Mouse (Mus musculus) gastrocnemius, postnatal 10 days (tissue): ENCODE data around the gene Uhrf1bp1. TPM values are rescaled to one million over a fixed set of nuclear protein-coding genes. Genes with fewer than 3 reads are reported as not detected.

Source experiments
- DNase-seq: peaks from one replicate; pipeline ENCODE4 v3.0.0; 2021; ENCODE audit warnings: mixed read lengths
- total RNA-seq, 2 experiments: library from RNA; stranded (reverse); gene quantifications; 2 replicates each; pipeline ENCODE4 v1.2.3; 2021

Gene Uhrf1bp1
- total RNA-seq, 2 experiments from 2014 or later: 15.0 to 20.4 TPM

DNA sequence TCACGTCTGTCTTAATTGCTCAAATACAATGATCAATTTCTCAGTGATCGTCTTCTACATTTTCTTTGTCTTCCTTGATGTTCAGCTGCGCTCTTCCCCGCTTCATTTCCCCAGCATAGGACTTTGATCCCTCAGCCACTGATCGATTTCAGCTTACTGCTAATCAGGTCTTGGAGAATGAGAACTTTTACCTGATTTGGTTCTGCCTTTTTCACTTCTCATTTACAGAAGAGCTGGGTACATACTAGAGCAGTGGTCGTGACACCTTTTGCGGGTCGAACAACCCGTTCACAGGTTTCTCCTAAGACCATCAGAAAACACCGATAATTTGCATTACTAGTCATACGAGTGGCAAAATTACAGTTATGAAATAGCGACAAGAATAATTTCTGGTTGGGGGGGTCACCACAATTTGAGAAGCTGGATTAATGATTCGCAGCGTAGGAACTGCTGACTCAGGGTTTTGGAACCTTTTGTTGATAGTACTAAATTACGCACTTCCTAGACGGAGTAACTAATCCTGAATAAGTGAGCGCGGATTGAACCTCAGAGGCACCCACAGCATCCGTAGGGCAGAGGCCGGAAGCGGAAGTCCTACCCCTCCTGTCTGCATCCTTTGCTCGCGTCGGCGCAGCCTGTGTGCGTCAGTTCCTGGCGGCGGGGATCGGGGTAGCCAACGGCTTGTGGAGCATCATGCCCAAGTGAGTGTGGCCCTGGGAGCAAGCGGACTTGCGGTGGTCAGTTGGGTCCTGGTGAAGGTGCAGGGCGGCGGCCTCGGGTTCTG lies 16.6 kb upstream of the Uhrf1bp1 start:
- peak; percentile 93 for DNase-seq

DNA sequence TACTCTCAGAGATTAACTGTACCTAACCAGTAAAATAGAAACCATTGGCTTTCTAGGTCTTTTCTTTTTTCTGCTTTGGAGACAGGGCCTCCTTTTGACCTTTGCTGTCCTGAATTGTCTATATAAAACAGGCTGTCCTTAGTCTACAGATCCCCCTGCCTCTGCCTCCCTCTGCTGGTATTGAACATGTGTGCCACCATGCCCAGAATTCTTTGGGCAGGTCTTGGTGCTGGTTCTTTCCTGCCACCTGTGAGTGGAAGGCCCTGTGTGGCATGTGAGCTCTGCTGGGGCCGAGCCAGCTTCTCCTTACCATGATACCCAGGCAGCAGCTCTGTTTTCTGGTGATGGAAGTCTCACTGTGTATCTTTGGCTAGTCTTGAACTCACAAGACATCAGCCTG lies 7.9 kb upstream of the Uhrf1bp1 start:
- no peak for DNase-seq

DNA sequence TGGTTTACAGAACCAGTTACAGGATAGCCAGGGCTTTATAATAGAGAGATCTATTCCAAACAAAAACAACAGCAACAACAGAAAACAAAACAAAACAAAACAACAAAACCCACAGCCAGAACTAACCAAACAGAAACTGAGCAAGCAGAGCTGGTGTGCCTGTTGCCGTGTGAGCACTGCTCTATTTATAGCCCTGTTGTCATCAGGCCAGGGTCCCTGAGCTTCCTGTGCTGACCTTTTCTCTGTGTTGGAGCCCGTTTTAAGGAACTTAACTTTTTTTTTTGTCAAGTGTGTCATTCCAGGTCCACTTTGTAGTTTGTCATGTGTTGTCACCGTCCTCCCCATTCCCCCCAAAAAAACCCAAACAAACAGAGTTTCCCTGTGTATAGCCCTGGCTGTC lies 5.2 kb upstream of the Uhrf1bp1 start:
- no peak for DNase-seq

GRCm38 (mm10) chr17:27856798-27857648 lies 782 bp downstream of the Uhrf1bp1 start:
- peak; percentile 65 for DNase-seq

DNA sequence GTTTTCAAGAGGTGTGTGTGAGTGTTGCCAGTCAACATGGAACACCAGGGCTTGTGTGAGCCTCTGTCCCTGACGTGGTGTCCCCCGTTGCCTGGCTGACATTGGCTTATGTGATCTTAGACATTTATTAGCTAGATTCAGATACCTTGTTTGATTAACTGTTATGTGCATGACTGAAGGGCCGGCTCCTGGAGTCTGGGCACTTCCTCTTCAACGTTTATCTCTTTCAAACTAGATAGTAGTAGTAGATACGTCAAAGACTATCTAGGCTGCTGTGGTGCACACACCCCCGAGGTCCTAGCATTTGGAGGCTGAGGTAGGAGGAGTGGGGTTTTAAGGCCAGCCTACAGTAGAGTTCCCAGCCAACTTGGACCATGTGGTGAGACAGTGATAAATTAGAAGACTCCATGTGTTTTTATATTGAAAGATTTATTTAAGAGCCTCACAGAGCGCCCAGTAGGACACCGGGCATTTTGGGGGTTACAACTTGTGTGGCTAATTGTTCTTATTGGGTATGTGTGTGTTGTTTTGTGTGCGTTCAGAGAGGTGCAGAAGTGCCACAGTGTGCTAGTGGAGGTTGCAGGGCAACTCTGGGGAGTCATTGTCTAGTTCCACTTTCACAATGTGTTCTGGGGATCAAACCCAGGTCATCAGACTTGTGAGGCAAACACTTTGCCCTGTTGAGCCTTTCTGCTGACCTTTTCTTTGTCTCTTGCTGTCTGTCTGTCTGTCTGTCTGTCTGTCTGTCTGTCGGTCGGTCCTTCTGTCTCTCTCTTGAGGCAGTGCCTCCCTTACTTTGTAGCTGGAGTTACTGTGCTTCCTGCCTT lies 1.6 kb downstream of the Uhrf1bp1 start:
- no peak for DNase-seq

GRCm38 (mm10) chr17:27859131-27859530 lies 2.9 kb downstream of the Uhrf1bp1 start:
- DNase-seq: no peak

GRCm38 (mm10) chr17:27865461-27865860 lies 9.2 kb downstream of the Uhrf1bp1 start:
- DNase-seq: no peak

DNA sequence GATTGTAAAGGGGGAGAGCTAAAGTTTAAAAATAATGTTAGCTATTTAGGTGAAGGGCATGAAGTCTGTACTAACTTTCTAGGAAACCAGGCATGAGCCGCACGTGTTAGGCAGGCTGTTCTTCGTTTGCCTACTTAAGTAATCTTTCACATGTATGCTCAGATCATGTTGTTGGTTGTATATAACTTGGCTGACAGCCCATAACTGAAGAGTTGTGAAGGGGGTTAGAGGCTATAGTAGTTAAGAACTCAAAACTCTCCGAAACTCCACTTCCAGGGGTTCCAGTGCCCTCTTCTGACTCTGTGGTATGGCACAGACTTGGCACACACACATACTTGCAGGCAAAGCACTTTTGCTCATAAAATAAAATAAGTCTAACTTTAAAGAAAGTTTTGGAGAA lies 10.5 kb downstream of the Uhrf1bp1 start:
- no peak for DNase-seq

- no peak for DNase-seq
These were observed 15.6 kb downstream of the Uhrf1bp1 start for GRCm38 (mm10) chr17:27871851-27872250.

DNA sequence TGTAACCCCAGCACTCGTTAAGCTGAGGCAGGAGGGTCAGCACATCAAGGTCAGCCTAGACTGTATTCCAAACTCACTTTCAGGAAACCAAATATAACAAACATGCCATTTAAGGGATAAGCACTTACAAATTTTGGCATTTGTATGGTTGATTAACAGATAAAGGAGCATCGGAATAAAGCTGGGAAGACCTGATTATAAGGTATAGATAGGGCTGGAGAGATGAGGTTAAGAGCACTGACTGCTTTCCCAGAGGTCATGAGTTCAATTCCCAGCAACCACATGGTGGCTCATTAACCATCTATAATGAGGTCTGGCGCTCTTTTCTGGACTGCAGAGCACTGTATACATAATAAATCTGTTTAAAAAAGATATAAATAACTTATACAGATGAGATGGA lies 17.3 kb downstream of the Uhrf1bp1 start:
- DNase-seq: no peak

GRCm38 (mm10) chr17:27874510-27874909 lies 18.3 kb downstream of the Uhrf1bp1 start:
- DNase-seq: no peak

GRCm38 (mm10) chr17:27881518-27881917 lies 25.3 kb downstream of the Uhrf1bp1 start:
- peak; percentile 32 for DNase-seq

GRCm38 (mm10) chr17:27883129-27883528 lies 26.9 kb downstream of the Uhrf1bp1 start:
- no peak for DNase-seq

DNA sequence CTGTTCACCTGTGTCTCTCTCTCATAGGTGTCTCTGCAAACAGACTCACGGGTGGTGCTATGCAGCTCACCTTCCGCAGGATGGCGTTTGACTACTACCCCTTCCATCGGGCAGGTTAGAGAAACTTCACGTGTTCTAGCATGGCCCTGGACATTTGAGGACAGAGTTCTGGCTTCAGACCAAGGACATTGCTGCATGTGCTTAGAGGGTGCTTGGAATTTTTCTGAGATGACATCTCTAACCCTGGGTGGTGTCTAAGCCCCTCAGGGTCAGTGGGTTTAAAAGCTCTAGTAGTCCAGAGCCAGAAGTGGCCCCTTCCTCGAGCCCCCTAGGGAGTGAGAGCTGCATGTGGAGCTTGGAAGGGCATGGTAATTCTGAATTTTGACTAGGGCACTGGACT lies 27.8 kb downstream of the Uhrf1bp1 start:
- no peak for DNase-seq

- no peak for DNase-seq
These were observed 30.4 kb downstream of the Uhrf1bp1 start for GRCm38 (mm10) chr17:27886499-27887210.

DNA sequence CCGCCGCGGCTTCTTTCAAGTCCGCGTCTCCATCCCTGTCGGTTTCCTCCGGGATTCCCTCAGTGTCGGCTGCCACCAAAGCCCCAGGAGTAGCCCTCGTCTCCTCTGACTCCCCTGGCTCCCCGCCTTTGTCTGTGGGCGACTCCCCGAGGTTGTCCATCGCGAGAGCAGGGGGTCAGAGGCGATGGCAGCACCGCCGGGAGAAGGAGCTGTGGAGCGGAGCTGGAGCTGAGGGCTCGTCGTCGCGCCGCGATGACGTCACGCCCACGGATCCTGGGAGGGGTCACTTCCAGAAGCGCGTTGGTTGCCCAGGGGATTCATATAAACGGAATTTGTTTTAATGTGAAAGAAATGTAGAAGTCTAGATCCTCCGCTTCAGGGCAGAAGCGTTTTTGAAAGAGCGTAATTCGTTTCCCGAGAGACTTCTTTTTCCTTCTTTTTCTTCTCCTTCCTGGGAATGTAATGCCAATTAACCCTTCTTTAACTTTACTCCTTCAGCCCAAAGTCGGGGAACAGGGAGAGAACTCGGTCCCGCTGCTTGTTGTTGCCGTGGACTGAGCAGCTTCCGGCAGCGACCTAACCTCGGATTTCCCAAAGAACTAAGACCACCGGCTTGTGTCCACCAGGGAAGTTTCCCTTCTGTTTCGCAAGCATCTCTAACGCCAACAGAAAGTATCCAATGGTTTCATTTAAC lies 51.4 kb downstream of the Uhrf1bp1 start:
- peak; percentile 96 for DNase-seq

DNA sequence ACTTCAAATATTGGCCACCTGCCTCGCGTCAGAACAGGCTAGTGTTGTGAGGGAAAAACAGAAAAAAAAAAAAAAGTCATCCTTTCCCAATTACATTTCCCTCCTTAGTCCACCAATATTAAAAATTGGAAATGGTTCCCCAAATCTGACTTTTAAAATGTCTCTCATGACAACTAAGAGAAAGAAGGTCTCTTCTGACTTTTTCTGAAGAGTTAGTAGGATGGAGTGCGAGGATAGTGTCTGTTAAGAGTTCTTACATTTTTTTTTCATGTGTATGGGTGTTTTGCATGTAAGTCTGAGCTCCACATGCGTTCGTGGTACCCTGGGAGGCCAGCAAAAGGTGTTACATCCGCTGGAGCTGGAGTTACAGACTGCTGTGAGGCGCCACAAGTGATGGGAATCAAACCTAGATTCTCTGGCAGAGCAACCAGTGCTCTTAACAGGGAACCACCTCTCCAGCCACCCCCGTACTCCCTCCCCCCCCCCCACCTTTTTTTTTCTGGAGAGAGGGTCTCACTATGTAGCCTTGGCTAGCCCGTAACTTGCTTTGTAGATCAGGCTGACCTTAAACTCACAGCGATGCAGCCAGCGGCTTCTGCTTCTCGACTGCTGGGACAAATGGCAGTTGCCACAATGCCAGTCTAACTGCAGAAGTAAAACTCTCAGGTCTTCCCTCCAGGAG lies 52.1 kb downstream of the Uhrf1bp1 start:
- DNase-seq: peak; percentile 29

GRCm38 (mm10) chr17:27908888-27909621 lies 52.8 kb downstream of the Uhrf1bp1 start, which contains the start of gene Anks1:
TSS of gene Anks1 (plus strand) at chr17:27909306.
- peak; percentile 90 for DNase-seq

GRCm38 (mm10) chr17:27909622-27910500 lies 53.6 kb downstream of the Uhrf1bp1 start, which contains the start of gene Taf11:
TSS of gene Taf11 (minus strand) at chr17:27909844.
- DNase-seq: no peak
